Mouse (Mus musculus): ENCODE measurements around the gene Mast4. TPM values are rescaled to one million over a fixed set of nuclear protein-coding genes. Genes with fewer than 3 reads are reported as not detected.

Mast4 gene
- polyA plus RNA-seq, 1 experiment from 2014 or later = 18.9 TPM

DNA sequence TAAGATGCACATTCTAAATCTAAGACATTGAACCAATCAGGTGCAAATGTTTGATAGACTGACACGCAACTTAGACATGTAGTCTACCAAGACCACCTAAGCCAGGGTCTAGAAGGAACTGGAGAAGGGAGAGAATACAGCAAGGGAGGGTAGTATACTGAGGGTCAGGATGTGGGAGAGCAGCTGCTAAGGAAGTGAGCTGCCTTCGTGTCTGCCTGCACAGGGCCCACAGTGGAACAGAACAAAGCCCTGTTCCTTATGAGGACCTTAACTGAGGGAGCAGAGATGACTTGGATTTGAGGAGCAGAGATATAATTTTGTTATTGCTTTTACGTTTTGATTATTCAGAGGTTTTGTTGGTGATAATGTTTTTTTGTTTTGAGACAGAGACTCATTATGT, 138.4 kb downstream of the Mast4 start:
- WGBS = 80% methylated on average over 3 of the region's 3 CpGs
- Histone ChIP-seq H3K4me1 (ENCODE audit: control insufficient read depth, insufficient read depth, low read length) (no peaks in the 10 kb centered on the region), H3K4me3 (ENCODE audit: low read depth, low read length) (no peak overlapping the region), H3K9me3 (ENCODE audit: control insufficient read depth, low read length) (no peaks in the 10 kb centered on the region), H3K27ac (replicated peaks; ENCODE audit: low read depth, low read length) (no peak overlapping the region), H3K36me3 (ENCODE audit: control insufficient read depth, insufficient read depth, low read length) (no peaks in the 10 kb centered on the region), H3K9ac (ENCODE audit: low read length) (no peak overlapping the region), H3K4me2 (ENCODE audit: low read depth, severe bottlenecking) (no peak overlapping the region), H3K27me3 (ENCODE audit: control insufficient read depth, insufficient read depth, low read length) (no peaks in the 10 kb centered on the region)
- no peak for DNase-seq (ENCODE audit: low spot score)
- ATAC-seq (ENCODE audit: insufficient number of reproducible peaks, low FRiP score, low TSS enrichment, low read depth) = no peak

DNA sequence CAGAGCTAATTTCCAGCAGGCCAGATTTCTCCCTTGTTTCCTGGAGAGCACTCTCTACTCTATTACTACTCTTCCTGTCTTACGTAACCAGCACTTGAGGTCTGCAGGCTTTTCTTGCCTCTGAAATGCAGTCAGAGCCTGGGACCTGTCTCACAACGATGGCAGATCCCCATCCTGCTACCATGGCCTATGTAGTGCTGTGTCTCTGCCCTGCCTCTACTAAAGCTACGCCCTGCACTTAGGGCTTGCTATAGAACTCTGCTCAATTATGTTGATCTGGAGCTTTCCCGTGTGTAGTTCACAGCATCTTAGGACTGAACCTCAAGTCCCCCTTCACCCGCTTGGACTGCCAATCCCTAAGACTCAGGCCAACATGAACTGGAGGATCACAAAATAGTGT, 150.7 kb downstream of the Mast4 start:
- no peak for ATAC-seq (ENCODE audit: insufficient number of reproducible peaks, low FRiP score, low TSS enrichment, low read depth)
- Histone ChIP-seq H3K9ac (ENCODE audit: low read length) (no peak overlapping the region), H3K9me3 (ENCODE audit: control insufficient read depth, low read length) (no peaks in the 10 kb centered on the region), H3K27me3 (ENCODE audit: control insufficient read depth, insufficient read depth, low read length) (no peaks in the 10 kb centered on the region), H3K4me2 (ENCODE audit: low read depth, severe bottlenecking) (no peak overlapping the region), H3K4me3 (ENCODE audit: low read depth, low read length) (no peak overlapping the region), H3K4me1 (ENCODE audit: control insufficient read depth, insufficient read depth, low read length) (no peaks in the 10 kb centered on the region), H3K27ac (replicated peaks; ENCODE audit: low read depth, low read length) (no peak overlapping the region), H3K36me3 (ENCODE audit: control insufficient read depth, insufficient read depth, low read length) (no peaks in the 10 kb centered on the region)
- 77% methylated on average over 5 of the region's 5 CpGs for WGBS
- DNase-seq (ENCODE audit: low spot score) = no peak

GRCm38 (mm10) chr13:103181836-103182235, 152.5 kb downstream of the Mast4 start:
- DNase-seq (ENCODE audit: low spot score) = no peak
- Histone ChIP-seq H3K4me1 (ENCODE audit: control insufficient read depth, insufficient read depth, low read length) (no peaks in the 10 kb centered on the region), H3K36me3 (ENCODE audit: control insufficient read depth, insufficient read depth, low read length) (no peaks in the 10 kb centered on the region), H3K27me3 (ENCODE audit: control insufficient read depth, insufficient read depth, low read length) (no peaks in the 10 kb centered on the region), H3K4me3 (ENCODE audit: low read depth, low read length) (no peak overlapping the region), H3K9ac (ENCODE audit: low read length) (no peak overlapping the region), H3K9me3 (ENCODE audit: control insufficient read depth, low read length) (no peaks in the 10 kb centered on the region), H3K27ac (replicated peaks; ENCODE audit: low read depth, low read length) (no peak overlapping the region), H3K4me2 (ENCODE audit: low read depth, severe bottlenecking) (no peak overlapping the region)
- 92% methylated on average over 9 of the region's 9 CpGs for WGBS
- no peak for ATAC-seq (ENCODE audit: insufficient number of reproducible peaks, low FRiP score, low TSS enrichment, low read depth)

- no peaks in the 10 kb centered on the region for H3K9me3 ChIP-seq (ENCODE audit: control insufficient read depth, low read length)
- no peaks in the 10 kb centered on the region for H3K4me1 ChIP-seq (ENCODE audit: control insufficient read depth, insufficient read depth, low read length)
- 80% methylated on average over 7 of the region's 7 CpGs for WGBS
- no peak overlapping the region for H3K4me3 ChIP-seq (ENCODE audit: low read depth, low read length)
- no peak for DNase-seq (ENCODE audit: low spot score)
- no peak overlapping the region for H3K27ac ChIP-seq (replicated peaks; ENCODE audit: low read depth, low read length)
- no peaks in the 10 kb centered on the region for H3K36me3 ChIP-seq (ENCODE audit: control insufficient read depth, insufficient read depth, low read length)
- ATAC-seq (ENCODE audit: insufficient number of reproducible peaks, low FRiP score, low TSS enrichment, low read depth) = no peak
- H3K9ac ChIP-seq (ENCODE audit: low read length) = no peak overlapping the region
- no peak overlapping the region for H3K4me2 ChIP-seq (ENCODE audit: low read depth, severe bottlenecking)
- H3K27me3 ChIP-seq (ENCODE audit: control insufficient read depth, insufficient read depth, low read length) = no peaks in the 10 kb centered on the region
Measured at GRCm38 (mm10) chr13:103176871-103177270, 157.4 kb downstream of the Mast4 start.

GRCm38 (mm10) chr13:103174431-103174830, 159.9 kb downstream of the Mast4 start:
- Histone ChIP-seq H3K9me3 (ENCODE audit: control insufficient read depth, low read length) (no peaks in the 10 kb centered on the region), H3K4me1 (ENCODE audit: control insufficient read depth, insufficient read depth, low read length) (no peaks in the 10 kb centered on the region), H3K4me2 (ENCODE audit: low read depth, severe bottlenecking) (no peak overlapping the region), H3K27ac (replicated peaks; ENCODE audit: low read depth, low read length) (no peak overlapping the region), H3K9ac (ENCODE audit: low read length) (no peak overlapping the region), H3K4me3 (ENCODE audit: low read depth, low read length) (no peak overlapping the region), H3K27me3 (ENCODE audit: control insufficient read depth, insufficient read depth, low read length) (no peaks in the 10 kb centered on the region), H3K36me3 (ENCODE audit: control insufficient read depth, insufficient read depth, low read length) (no peaks in the 10 kb centered on the region)
- no peak for ATAC-seq (ENCODE audit: insufficient number of reproducible peaks, low FRiP score, low TSS enrichment, low read depth)
- no peak for DNase-seq (ENCODE audit: low spot score)
- WGBS = 91% methylated on average over 5 of the region's 5 CpGs

GRCm38 (mm10) chr13:103173545-103174182, 160.6 kb downstream of the Mast4 start:
- no peaks in the 10 kb centered on the region for H3K9me3 ChIP-seq (ENCODE audit: control insufficient read depth, low read length)
- DNase-seq (ENCODE audit: low spot score) (peak; percentile 78), ATAC-seq (ENCODE audit: insufficient number of reproducible peaks, low FRiP score, low TSS enrichment, low read depth) (no peak)
- H3K4me1 ChIP-seq (ENCODE audit: control insufficient read depth, insufficient read depth, low read length) = no peaks in the 10 kb centered on the region
- H3K4me3 ChIP-seq (ENCODE audit: low read depth, low read length) = no peak overlapping the region
- H3K4me2 ChIP-seq (ENCODE audit: low read depth, severe bottlenecking) = no peak overlapping the region
- 27% methylated on average over 7 of the region's 7 CpGs for WGBS
- H3K27ac ChIP-seq (replicated peaks; ENCODE audit: low read depth, low read length) = no peak overlapping the region
- no peak overlapping the region for H3K9ac ChIP-seq (ENCODE audit: low read length)
- no peaks in the 10 kb centered on the region for H3K36me3 ChIP-seq (ENCODE audit: control insufficient read depth, insufficient read depth, low read length)
- H3K27me3 ChIP-seq (ENCODE audit: control insufficient read depth, insufficient read depth, low read length) = no peaks in the 10 kb centered on the region

DNA sequence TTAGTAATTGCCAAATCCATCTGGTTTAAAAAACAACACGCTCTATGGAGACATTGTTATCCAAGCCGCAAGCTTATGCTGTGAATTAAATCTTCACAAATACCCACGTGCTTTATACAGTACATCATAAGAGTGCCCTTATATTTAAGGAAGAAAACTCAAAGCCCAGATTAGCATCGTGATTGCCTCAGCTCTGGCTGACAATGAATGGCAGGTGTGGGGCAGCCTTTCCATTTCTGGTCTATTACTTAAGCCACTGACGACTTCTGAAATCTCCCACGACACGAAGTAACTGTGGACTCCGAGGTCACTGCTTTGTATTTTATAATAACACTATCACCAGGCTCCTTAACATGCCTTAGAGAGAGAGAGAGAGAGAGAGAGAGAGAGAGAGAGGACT, 182.4 kb downstream of the Mast4 start:
- Histone ChIP-seq H3K4me3 (ENCODE audit: low read depth, low read length) (no peak overlapping the region), H3K36me3 (ENCODE audit: control insufficient read depth, insufficient read depth, low read length) (no peaks in the 10 kb centered on the region), H3K27me3 (ENCODE audit: control insufficient read depth, insufficient read depth, low read length) (no peaks in the 10 kb centered on the region), H3K27ac (replicated peaks; ENCODE audit: low read depth, low read length) (no peak overlapping the region), H3K4me2 (ENCODE audit: low read depth, severe bottlenecking) (no peak overlapping the region), H3K9me3 (ENCODE audit: control insufficient read depth, low read length) (no peaks in the 10 kb centered on the region), H3K4me1 (ENCODE audit: control insufficient read depth, insufficient read depth, low read length) (no peaks in the 10 kb centered on the region), H3K9ac (ENCODE audit: low read length) (no peak overlapping the region)
- 87% methylated on average over 8 of the region's 8 CpGs for WGBS
- DNase-seq (ENCODE audit: low spot score) (no peak), ATAC-seq (ENCODE audit: insufficient number of reproducible peaks, low FRiP score, low TSS enrichment, low read depth) (no peak)

DNA sequence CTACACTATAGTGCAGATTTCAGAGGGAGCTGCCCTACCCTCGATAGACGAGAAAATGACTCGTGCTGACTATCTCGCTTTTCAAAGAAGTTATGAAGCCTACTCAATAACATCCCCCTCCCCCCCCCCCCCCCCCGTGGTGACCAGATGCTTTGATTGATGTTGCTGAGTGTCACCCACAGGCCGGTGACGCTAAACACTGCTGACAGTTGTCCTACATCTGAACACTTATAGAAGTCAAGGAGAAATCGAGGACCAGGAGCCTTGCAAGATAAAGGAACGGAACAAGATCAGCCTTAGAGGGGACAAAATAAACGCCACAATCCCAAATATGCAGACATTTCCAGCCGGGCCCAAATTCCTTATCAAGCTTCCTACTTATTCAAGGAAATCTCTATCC, 183.1 kb downstream of the Mast4 start:
- Histone ChIP-seq H3K4me1 (ENCODE audit: control insufficient read depth, insufficient read depth, low read length) (no peaks in the 10 kb centered on the region), H3K4me2 (ENCODE audit: low read depth, severe bottlenecking) (no peak overlapping the region), H3K9me3 (ENCODE audit: control insufficient read depth, low read length) (no peaks in the 10 kb centered on the region), H3K4me3 (ENCODE audit: low read depth, low read length) (no peak overlapping the region), H3K27me3 (ENCODE audit: control insufficient read depth, insufficient read depth, low read length) (no peaks in the 10 kb centered on the region), H3K9ac (ENCODE audit: low read length) (no peak overlapping the region), H3K27ac (replicated peaks; ENCODE audit: low read depth, low read length) (no peak overlapping the region), H3K36me3 (ENCODE audit: control insufficient read depth, insufficient read depth, low read length) (no peaks in the 10 kb centered on the region)
- WGBS = 57% methylated on average over 11 of the region's 11 CpGs
- ATAC-seq (ENCODE audit: insufficient number of reproducible peaks, low FRiP score, low TSS enrichment, low read depth) = no peak
- no peak for DNase-seq (ENCODE audit: low spot score)

DNA sequence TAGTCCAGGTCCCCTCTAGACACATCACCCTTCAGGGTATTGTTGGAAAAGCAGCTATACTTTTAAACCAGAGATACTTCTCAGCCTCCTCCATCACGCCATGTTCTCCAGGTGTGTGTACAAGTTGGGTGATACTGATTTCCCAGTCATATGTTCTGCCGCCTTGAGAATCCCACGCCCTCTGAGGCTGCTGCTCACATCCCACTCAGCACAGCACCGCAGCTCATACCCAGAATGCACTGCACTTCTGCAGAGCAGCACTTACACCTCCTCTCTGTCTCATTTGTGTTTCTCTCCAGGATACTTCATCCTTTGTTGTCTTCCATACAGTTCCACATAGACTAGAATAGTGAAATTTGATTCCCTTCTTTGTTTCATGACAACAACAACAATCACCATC, 183.6 kb downstream of the Mast4 start:
- no peak overlapping the region for H3K27ac ChIP-seq (replicated peaks; ENCODE audit: low read depth, low read length)
- no peaks in the 10 kb centered on the region for H3K36me3 ChIP-seq (ENCODE audit: control insufficient read depth, insufficient read depth, low read length)
- DNase-seq (ENCODE audit: low spot score) (no peak), ATAC-seq (ENCODE audit: insufficient number of reproducible peaks, low FRiP score, low TSS enrichment, low read depth) (no peak)
- no peak overlapping the region for H3K4me3 ChIP-seq (ENCODE audit: low read depth, low read length)
- WGBS = 84% methylated on average over 4 of the region's 4 CpGs
- no peaks in the 10 kb centered on the region for H3K4me1 ChIP-seq (ENCODE audit: control insufficient read depth, insufficient read depth, low read length)
- no peaks in the 10 kb centered on the region for H3K9me3 ChIP-seq (ENCODE audit: control insufficient read depth, low read length)
- no peak overlapping the region for H3K4me2 ChIP-seq (ENCODE audit: low read depth, severe bottlenecking)
- H3K27me3 ChIP-seq (ENCODE audit: control insufficient read depth, insufficient read depth, low read length) = no peaks in the 10 kb centered on the region
- no peak overlapping the region for H3K9ac ChIP-seq (ENCODE audit: low read length)
